Mouse (Mus musculus): ENCODE data around the gene Snrnp70.

- TF ChIP-seq CTCF (IDR thresholded peaks at IDR 0.05; ENCODE audit: borderline replicate concordance, insufficient read depth, low read depth, low read length) (peak; percentile 83), POLR2A (IDR thresholded peaks at IDR 0.05; ENCODE audit: borderline replicate concordance, insufficient read depth, low read length) (peak; percentile 52; the same call in 1 of the 2 replicates)
These were observed 28.3 kb downstream of the Snrnp70 start for GRCm38 (mm10) chr7:45367020-45367880.

All from cerebellum, adult 2 months (tissue).